19 mouse cellular contexts compared by ENCODE assay signal in the genomic region with DNA sequence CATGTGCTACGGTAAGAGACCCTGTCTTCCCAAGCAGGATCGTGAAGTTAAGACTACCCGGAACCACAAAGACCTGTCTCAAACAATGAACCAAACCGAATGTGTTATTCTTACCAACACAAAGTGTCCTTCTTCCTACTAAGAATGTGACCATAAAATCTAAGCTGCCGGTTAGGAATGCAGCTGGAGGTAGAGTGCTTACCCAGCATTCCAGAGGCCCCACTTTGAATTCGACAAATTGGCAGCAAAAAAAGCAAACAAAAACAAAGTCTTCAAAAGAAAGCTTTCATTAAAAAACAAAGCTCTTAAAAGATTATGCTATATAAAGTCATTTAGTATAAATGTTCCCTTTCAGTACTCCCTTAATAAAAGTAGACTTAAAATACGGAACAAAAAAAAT. TPM values are rescaled to one million over a fixed set of nuclear protein-coding genes. Genes with fewer than 3 reads are reported as not detected.
DNase-seq lines count a peak whose midpoint lies in the region; ATAC-seq lines count a peak whose summit lies in the region.
"Had no signal": no experiment of that assay in that cellular context is flagged by ENCODE, and none has a peak within 500 bp of the region (broad histone marks: within the 10 kb centered on the region; RNA-seq: fewer than 3 reads in every experiment).

No protein-coding gene starts in this region.

- peaks cover 10% of the 10 kb centered on the region; the same call in 1 of the 2 replicates for H3K36me3 ChIP-seq in heart, embryonic 10.5 days
- peaks cover 12% of the 10 kb centered on the region; the same call in 1 of the 2 replicates for H3K36me3 ChIP-seq in heart, embryonic 12.5 days
- peaks cover 3% of the 10 kb centered on the region; the same call in 1 of the 2 replicates for H3K36me3 ChIP-seq in kidney, embryonic 16.5 days (ENCODE audit: insufficient read depth, low read length)
- H3K36me3 ChIP-seq in lung, embryonic 16.5 days (ENCODE audit: control insufficient read depth, insufficient read depth, low read length): peaks cover 2% of the 10 kb centered on the region; the same call in 1 of the 2 replicates
- H3K36me3 ChIP-seq: hindbrain, embryonic 15.5 days had no signal

- H3K4me2 ChIP-seq in heart, embryonic 12.5 days: no peak overlapping the region
- peak overlapping the region; percentile 18; the same call in 1 of the 2 replicates for H3K4me2 ChIP-seq in kidney, embryonic 16.5 days (replicated peaks; ENCODE audit: low read depth, low read length)
- H3K4me2 ChIP-seq in lung, embryonic 16.5 days (ENCODE audit: low read depth, low read length): no peak overlapping the region
- H3K4me2 ChIP-seq: embryonic facial prominence, embryonic 13.5 days; hindbrain, embryonic 15.5 days; limb, embryonic 15.5 days; midbrain, embryonic 13.5 days had no signal

- 69% methylated on average over 7 of the region's 7 CpGs for WGBS in heart, embryonic 10.5 days
- WGBS in heart, embryonic 12.5 days: 63% methylated on average over 7 of the region's 7 CpGs
- 30% methylated on average over 7 of the region's 7 CpGs for WGBS in kidney, embryonic 16.5 days
- 46% methylated on average over 7 of the region's 7 CpGs for WGBS in lung, embryonic 16.5 days

- no peak for DNase-seq in heart, embryonic 10.5 days (ENCODE audit: low spot score)
- DNase-seq in kidney, adult 8-10 months: no peak
- no peak for DNase-seq in lung, adult 18-20 months
- DNase-seq in spleen, postnatal 14 days (ENCODE audit: low spot score in 2 of 2): no peak
- DNase-seq: adrenal gland, adult 8-10 months; B cell, adult 2 months; cerebellum, adult 9-10 months; heart, postnatal 14 days; thymus, postnatal 4 days had no signal

- ATAC-seq in heart, embryonic 12.5 days (ENCODE audit: insufficient number of reproducible peaks, low FRiP score): no peak
- no peak for ATAC-seq in kidney, embryonic 16.5 days (ENCODE audit: low FRiP score, low TSS enrichment)
- ATAC-seq in lung, embryonic 16.5 days (ENCODE audit: low read depth): no peak
- ATAC-seq: forebrain, embryonic 16.5 days; intestine, postnatal 0 days; midbrain, embryonic 13.5 days had no signal

- H3K9me3 ChIP-seq in heart, embryonic 10.5 days: no peaks in the 10 kb centered on the region
- H3K9me3 ChIP-seq in heart, embryonic 12.5 days (replicated peaks): no peaks in the 10 kb centered on the region
- H3K9me3 ChIP-seq in kidney, embryonic 16.5 days (ENCODE audit: low read length): no peaks in the 10 kb centered on the region
- H3K9me3 ChIP-seq in lung, embryonic 16.5 days (ENCODE audit: control insufficient read depth, low read length): no peaks in the 10 kb centered on the region
- H3K9me3 ChIP-seq: embryonic facial prominence, embryonic 13.5 days; hindbrain, embryonic 15.5 days; limb, embryonic 15.5 days had no signal

- no peak overlapping the region for H3K4me3 ChIP-seq in heart, embryonic 10.5 days
- no peak overlapping the region for H3K4me3 ChIP-seq in heart, embryonic 12.5 days
- no peak overlapping the region for H3K4me3 ChIP-seq in kidney, embryonic 16.5 days (ENCODE audit: low read length)
- no peak overlapping the region for H3K4me3 ChIP-seq in lung, embryonic 16.5 days (ENCODE audit: low read length)
- no peak overlapping the region for H3K4me3 ChIP-seq in brown adipose tissue, adult 24 weeks (ENCODE audit: insufficient read depth, low read depth, low read length)
- H3K4me3 ChIP-seq: embryonic facial prominence, embryonic 13.5 days; hindbrain, embryonic 15.5 days; limb, embryonic 15.5 days; midbrain, embryonic 13.5 days had no signal

- H3K4me1 ChIP-seq in heart, embryonic 10.5 days: peaks cover 19% of the 10 kb centered on the region
- H3K4me1 ChIP-seq in heart, embryonic 12.5 days (replicated peaks): peaks cover 26% of the 10 kb centered on the region
- peaks cover 23% of the 10 kb centered on the region for H3K4me1 ChIP-seq in kidney, embryonic 16.5 days (ENCODE audit: insufficient read depth, low read length)
- peaks cover 13% of the 10 kb centered on the region for H3K4me1 ChIP-seq in lung, embryonic 16.5 days (replicated peaks; ENCODE audit: control insufficient read depth, insufficient read depth, low read length)
- H3K4me1 ChIP-seq in brown adipose tissue, adult 24 weeks (ENCODE audit: control insufficient read depth, insufficient read depth, insufficient read length, low read length): peaks cover 4% of the 10 kb centered on the region

- no peak overlapping the region for H3K9ac ChIP-seq in heart, embryonic 12.5 days
- H3K9ac ChIP-seq in kidney, embryonic 16.5 days (replicated peaks; ENCODE audit: low read length): peak overlapping the region; percentile 12
- H3K9ac ChIP-seq in lung, embryonic 16.5 days (ENCODE audit: low read length): no peak overlapping the region
- H3K9ac ChIP-seq: embryonic facial prominence, embryonic 13.5 days; hindbrain, embryonic 15.5 days; limb, embryonic 15.5 days; midbrain, embryonic 13.5 days had no signal

- no peaks in the 10 kb centered on the region for H3K27me3 ChIP-seq in heart, embryonic 10.5 days (ENCODE audit: insufficient read depth, poor library complexity, severe bottlenecking)
- H3K27me3 ChIP-seq in heart, embryonic 12.5 days (replicated peaks): no peaks in the 10 kb centered on the region
- no peaks in the 10 kb centered on the region for H3K27me3 ChIP-seq in kidney, embryonic 16.5 days (ENCODE audit: insufficient read depth, low read length)
- H3K27me3 ChIP-seq in lung, embryonic 16.5 days (ENCODE audit: control insufficient read depth, insufficient read depth, low read depth, low read length): no peaks in the 10 kb centered on the region
- H3K27me3 ChIP-seq: embryonic facial prominence, embryonic 13.5 days; hindbrain, embryonic 15.5 days; limb, embryonic 15.5 days; midbrain, embryonic 13.5 days had no signal

- peak overlapping the region; percentile 11; the same call in 1 of the 2 replicates for H3K27ac ChIP-seq in heart, embryonic 10.5 days
- H3K27ac ChIP-seq in heart, embryonic 12.5 days (ENCODE audit: poor library complexity, severe bottlenecking): no peak overlapping the region
- H3K27ac ChIP-seq in kidney, embryonic 16.5 days (ENCODE audit: low read length): peak overlapping the region; percentile 82
- peak overlapping the region; percentile 56; the same call in 1 of the 2 replicates for H3K27ac ChIP-seq in lung, embryonic 16.5 days (ENCODE audit: low read length)
- H3K27ac ChIP-seq in brown adipose tissue, adult 24 weeks (replicated peaks; ENCODE audit: low read depth, low read length): peak overlapping the region; percentile 27
- H3K27ac ChIP-seq: embryonic facial prominence, embryonic 13.5 days; hindbrain, embryonic 15.5 days; limb, embryonic 15.5 days; midbrain, embryonic 13.5 days had no signal

RNA-seq across cellular contexts. Expression of gene Lrp6, which starts 31.6 kb away (rescaled TPM):
- polyA plus RNA-seq in heart, embryonic 10.5 days (2016; fragmentation: Nextera tagmentation; extraction: Ambion mirVana): 19.3 and 24.4 TPM in 2 replicates
- 22.3 and 26.9 TPM in 2 replicates for polyA plus RNA-seq in heart, embryonic 12.5 days (2016; fragmentation: Nextera tagmentation; extraction: Ambion mirVana)
- polyA plus RNA-seq in kidney, embryonic 16.5 days (2015; fragmentation: Nextera tagmentation; extraction: Ambion mirVana): 34.6 and 37.4 TPM in 2 replicates
- 22.4 and 22.7 TPM in 2 replicates for polyA plus RNA-seq in lung, embryonic 16.5 days (2015; fragmentation: Nextera tagmentation; extraction: Ambion mirVana)
- polyA plus RNA-seq in brown adipose tissue, adult 24 weeks (2012; ENCODE audit: insufficient read depth, insufficient read length, missing spikeins): 22.1 and 33.0 TPM in 2 replicates
